Mouse (Mus musculus): ENCODE results near the gene Coro1c. TPM values are rescaled to one million over a fixed set of nuclear protein-coding genes. Genes with fewer than 3 reads are reported as not detected.

The Coro1c gene
- polyA plus RNA-seq, 1 experiment from 2014 or later = 182 TPM

DNA sequence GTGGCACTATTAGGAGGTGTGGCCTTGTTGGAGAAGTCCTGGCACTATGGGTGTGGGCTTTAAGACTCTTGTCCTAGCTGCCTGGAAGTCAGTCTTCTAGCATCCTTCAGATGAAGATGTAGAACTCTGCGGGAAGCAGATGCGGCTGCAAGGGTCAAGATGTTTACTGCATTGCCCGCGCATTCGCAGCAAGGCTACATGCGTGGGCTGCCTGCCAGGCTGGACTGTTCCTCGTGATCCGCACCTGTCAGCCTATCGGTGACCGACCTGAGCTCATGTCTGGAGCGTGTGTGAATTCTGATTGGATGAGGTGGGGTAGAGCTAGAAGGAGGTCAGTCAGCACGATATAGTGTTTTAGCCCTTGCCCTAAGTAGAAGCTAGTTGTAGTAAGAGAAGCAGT is 44.6 kb downstream of the Coro1c start:
- Histone ChIP-seq H3K27me3 (no peaks in the 10 kb centered on the region), H3K9me3 (no peaks in the 10 kb centered on the region), H3K9ac (no peak overlapping the region), H3K4me3 (no peak overlapping the region), H3K4me2 (no peak overlapping the region), H3K4me1 (replicated peaks) (peaks cover 28% of the 10 kb centered on the region), H3K27ac (replicated peaks) (peak overlapping the region; percentile 37; the same call in 1 of the 2 replicates), H3K36me3 (0 out of 2 replicates have a peak, but pooled peaks cover 4% of the 10 kb centered on the region)
- WGBS = 90% methylated on average over 12 of the region's 12 CpGs
- ATAC-seq (ENCODE audit: low FRiP score, low read depth) = no peak

DNA sequence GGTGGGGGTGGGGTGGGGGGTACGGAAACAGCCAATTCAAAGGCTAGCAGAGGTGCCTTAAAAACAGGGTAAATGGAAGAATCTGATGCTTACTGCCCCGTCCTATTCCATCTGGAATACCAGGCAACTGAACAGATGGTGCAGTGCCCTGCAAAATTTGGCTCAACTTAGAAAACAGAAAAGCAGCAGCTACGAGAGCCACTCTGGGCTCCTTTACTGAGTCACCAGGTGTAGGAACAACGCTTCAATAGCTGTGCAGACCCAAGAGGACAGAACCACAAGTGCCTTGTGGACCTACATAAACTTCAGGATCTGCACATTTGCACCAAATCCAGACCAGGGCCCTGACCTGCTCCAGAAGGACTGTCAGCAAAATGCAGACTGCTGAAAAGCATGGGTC is 46.1 kb downstream of the Coro1c start:
- no peaks in the 10 kb centered on the region for H3K27me3 ChIP-seq
- no peak overlapping the region for H3K4me3 ChIP-seq
- 74% methylated on average over 4 of the region's 4 CpGs for WGBS
- H3K4me1 ChIP-seq (replicated peaks) = peaks cover 25% of the 10 kb centered on the region
- no peak overlapping the region for H3K4me2 ChIP-seq
- H3K9me3 ChIP-seq = no peaks in the 10 kb centered on the region
- ATAC-seq (ENCODE audit: low FRiP score, low read depth) = no peak
- H3K9ac ChIP-seq = no peak overlapping the region
- H3K36me3 ChIP-seq = 0 out of 2 replicates have a peak, but pooled peaks cover 4% of the 10 kb centered on the region
- H3K27ac ChIP-seq (replicated peaks) = peak overlapping the region; percentile 34

DNA sequence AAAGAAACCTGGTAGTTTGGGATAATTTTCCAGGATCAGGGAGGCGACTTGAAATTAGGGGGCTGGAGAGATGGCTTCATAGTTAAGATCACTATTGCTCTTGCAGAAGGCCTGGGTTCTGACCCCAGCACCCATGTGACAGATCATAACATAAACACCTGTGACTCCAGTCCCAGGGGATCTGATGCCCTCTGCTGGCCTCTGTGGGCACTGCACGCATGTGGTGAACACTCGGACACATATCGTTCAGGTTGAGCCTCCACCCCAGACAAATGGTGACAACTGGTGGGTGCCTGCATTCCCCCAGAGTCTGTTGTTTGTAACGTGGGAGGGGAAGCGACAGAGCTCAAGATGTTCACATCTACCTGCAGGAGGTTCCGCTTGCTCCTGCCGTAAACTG is 47.3 kb downstream of the Coro1c start:
- Histone ChIP-seq H3K9ac (no peak overlapping the region), H3K9me3 (no peaks in the 10 kb centered on the region), H3K4me3 (no peak overlapping the region), H3K4me2 (no peak overlapping the region), H3K36me3 (0 out of 2 replicates have a peak, but pooled peaks cover 4% of the 10 kb centered on the region), H3K27ac (replicated peaks) (no peak overlapping the region), H3K4me1 (replicated peaks) (peaks cover 36% of the 10 kb centered on the region), H3K27me3 (no peaks in the 10 kb centered on the region)
- ATAC-seq (ENCODE audit: low FRiP score, low read depth) = no peak
- 95% methylated on average over 8 of the region's 8 CpGs for WGBS

DNA sequence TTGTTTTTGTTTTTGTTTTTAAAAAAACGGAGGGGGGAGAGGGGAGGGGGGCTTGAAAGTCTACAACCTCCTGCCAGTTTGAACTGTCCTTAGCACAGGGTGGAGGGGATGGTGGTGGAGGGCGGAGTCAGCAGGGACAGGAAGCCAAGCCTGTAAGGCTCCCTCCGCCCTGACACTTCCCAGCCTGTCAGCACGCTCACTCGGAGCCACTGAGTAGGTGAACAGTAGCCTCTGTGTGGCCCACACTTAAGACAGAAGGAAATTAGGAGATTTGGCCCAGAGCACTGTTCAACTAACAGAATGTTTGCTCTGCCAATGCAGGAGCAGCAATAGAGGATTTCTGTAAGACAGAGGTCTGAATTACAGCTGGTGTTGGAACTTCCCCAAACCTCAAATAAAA is 49.6 kb downstream of the Coro1c start:
- Histone ChIP-seq H3K27ac (replicated peaks) (no peak overlapping the region), H3K36me3 (no peaks in the 10 kb centered on the region), H3K9me3 (no peaks in the 10 kb centered on the region), H3K4me1 (replicated peaks) (peaks cover 58% of the 10 kb centered on the region), H3K4me3 (no peak overlapping the region), H3K27me3 (no peaks in the 10 kb centered on the region), H3K4me2 (no peak overlapping the region), H3K9ac (no peak overlapping the region)
- no peak for ATAC-seq (ENCODE audit: low FRiP score, low read depth)
- 51% methylated on average over 5 of the region's 5 CpGs for whole genome bisulfite sequencing

DNA sequence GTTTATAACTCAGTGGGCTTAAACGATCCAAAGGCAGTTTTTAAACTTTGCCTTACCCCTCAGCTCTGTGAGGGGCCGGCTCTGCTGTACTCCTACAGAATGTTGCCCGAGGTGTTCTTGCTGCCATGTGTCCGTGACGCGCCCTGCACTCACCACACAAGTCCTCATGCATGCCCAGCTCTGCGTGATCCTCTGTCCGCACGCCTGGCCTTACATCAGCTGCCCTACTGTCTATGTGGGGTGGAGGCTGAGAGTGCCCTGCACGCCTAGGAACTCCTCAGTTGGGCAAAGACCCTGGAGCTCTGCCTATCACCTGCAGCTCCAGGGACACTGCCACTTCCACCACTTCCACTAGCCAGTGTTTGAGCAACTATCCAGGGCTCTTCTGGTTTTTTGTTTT is 50.0 kb downstream of the Coro1c start:
- Histone ChIP-seq H3K27me3 (no peaks in the 10 kb centered on the region), H3K27ac (replicated peaks) (no peak overlapping the region), H3K4me3 (no peak overlapping the region), H3K9ac (no peak overlapping the region), H3K9me3 (no peaks in the 10 kb centered on the region), H3K36me3 (no peaks in the 10 kb centered on the region), H3K4me2 (no peak overlapping the region), H3K4me1 (replicated peaks) (peaks cover 56% of the 10 kb centered on the region)
- WGBS = 81% methylated on average over 10 of the region's 10 CpGs
- ATAC-seq (ENCODE audit: low FRiP score, low read depth) = no peak

DNA sequence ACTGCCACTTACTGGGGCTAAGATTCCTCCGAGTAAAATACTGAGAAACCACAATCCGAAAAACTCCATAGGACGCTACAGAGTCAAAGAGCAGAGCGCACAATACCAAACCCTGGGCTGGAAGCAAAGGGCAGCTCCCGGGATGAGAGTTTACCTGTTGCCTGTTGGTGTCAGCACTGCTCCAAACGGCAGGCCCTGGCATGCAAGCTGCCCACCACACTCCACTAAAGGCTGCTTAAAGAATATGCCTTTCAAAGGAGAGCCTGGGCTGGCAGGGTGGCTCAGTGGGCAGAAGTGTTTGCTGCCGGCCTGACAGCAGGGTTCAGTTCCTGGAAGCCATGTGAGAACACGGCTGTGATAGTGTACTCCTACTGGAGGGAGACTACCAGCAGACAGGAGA is 50.9 kb downstream of the Coro1c start:
- Histone ChIP-seq H3K27ac (replicated peaks) (no peak overlapping the region), H3K27me3 (no peaks in the 10 kb centered on the region), H3K4me1 (replicated peaks) (peaks cover 51% of the 10 kb centered on the region), H3K36me3 (no peaks in the 10 kb centered on the region), H3K4me2 (no peak overlapping the region), H3K9me3 (no peaks in the 10 kb centered on the region), H3K4me3 (no peak overlapping the region), H3K9ac (no peak overlapping the region)
- 60% methylated on average over 8 of the region's 8 CpGs for WGBS
- ATAC-seq (ENCODE audit: low FRiP score, low read depth) = no peak

DNA sequence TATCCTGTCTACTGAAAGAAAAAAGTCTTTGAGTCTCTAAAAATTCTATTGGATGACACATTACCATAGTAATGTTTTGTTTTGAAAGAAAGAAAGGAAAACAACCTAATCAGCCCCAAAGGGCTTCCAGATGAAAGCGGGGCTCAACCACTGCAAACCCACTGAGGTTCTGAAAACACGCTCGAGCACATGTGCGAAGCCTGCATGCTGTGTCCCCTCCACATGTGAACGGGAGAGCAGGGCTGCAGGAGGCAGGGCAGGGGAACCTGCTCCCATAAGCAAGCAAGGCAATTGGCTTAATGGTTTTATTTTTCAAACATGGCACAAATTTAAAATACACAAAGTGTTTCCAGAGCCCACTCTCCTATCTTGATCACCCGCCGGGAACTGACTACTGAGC is 51.9 kb downstream of the Coro1c start:
- no peak overlapping the region for H3K4me3 ChIP-seq
- H3K9ac ChIP-seq = no peak overlapping the region
- no peaks in the 10 kb centered on the region for H3K9me3 ChIP-seq
- H3K27ac ChIP-seq (replicated peaks) = no peak overlapping the region
- H3K27me3 ChIP-seq = no peaks in the 10 kb centered on the region
- no peak overlapping the region for H3K4me2 ChIP-seq
- no peaks in the 10 kb centered on the region; the same call in 1 of the 2 replicates for H3K36me3 ChIP-seq
- 65% methylated on average over 7 of the region's 7 CpGs for WGBS
- no peak for ATAC-seq (ENCODE audit: low FRiP score, low read depth)
- peaks cover 48% of the 10 kb centered on the region for H3K4me1 ChIP-seq (replicated peaks)

DNA sequence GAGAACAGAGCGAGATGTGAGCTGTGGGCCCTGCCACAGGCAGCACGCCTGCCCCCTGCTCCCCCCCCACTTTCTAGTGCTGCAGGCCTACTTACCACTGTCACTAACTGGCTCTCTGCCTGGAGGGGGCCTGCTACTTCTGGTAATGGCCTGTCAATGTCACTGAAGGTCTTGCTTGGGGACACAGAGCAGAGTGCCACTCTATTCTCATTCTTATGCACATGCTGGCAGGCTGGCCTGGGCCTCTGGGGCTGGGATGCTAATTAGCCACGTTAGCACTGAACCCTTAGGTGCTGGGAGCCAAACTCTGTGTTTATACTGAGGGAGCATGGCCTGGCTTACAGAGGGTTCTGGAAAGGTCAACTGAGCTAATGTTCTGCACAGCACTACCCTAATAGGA is 52.9 kb downstream of the Coro1c start:
- Histone ChIP-seq H3K4me1 (replicated peaks) (peaks cover 48% of the 10 kb centered on the region), H3K9me3 (no peaks in the 10 kb centered on the region), H3K9ac (no peak overlapping the region), H3K27me3 (no peaks in the 10 kb centered on the region), H3K4me3 (no peak overlapping the region), H3K36me3 (peaks cover 7% of the 10 kb centered on the region; the same call in 1 of the 2 replicates), H3K27ac (replicated peaks) (peak overlapping the region; percentile 66), H3K4me2 (no peak overlapping the region)
- WGBS = 15% methylated on average over 3 of the region's 3 CpGs
- ATAC-seq (ENCODE audit: low FRiP score, low read depth) = peak; percentile 56

DNA sequence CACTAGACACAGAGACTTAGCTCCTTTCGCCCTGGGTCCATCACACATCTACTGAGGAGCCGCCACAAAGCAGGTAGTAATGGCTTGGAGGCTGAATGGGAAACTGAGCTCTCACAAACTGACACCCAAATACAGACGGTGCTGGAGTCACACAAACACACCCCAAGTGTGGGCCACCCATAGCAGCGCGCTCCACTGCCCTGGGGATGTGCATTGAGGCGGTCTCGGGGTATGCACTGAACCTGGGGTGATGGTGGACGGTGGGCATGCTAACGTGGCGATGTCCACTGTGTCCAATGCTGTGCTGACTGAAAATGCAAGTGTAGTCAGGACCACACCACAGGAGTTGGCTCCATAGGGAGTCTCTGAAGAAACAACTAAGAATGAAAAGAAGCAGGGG is 53.4 kb downstream of the Coro1c start:
- peak overlapping the region; percentile 66 for H3K27ac ChIP-seq (replicated peaks)
- H3K9me3 ChIP-seq = no peaks in the 10 kb centered on the region
- no peak for ATAC-seq (ENCODE audit: low FRiP score, low read depth)
- no peak overlapping the region for H3K4me3 ChIP-seq
- H3K36me3 ChIP-seq = peaks cover 13% of the 10 kb centered on the region
- H3K4me2 ChIP-seq = no peak overlapping the region
- peaks cover 48% of the 10 kb centered on the region for H3K4me1 ChIP-seq (replicated peaks)
- H3K9ac ChIP-seq = no peak overlapping the region
- H3K27me3 ChIP-seq = no peaks in the 10 kb centered on the region
- 87% methylated on average over 10 of the region's 10 CpGs for WGBS

DNA sequence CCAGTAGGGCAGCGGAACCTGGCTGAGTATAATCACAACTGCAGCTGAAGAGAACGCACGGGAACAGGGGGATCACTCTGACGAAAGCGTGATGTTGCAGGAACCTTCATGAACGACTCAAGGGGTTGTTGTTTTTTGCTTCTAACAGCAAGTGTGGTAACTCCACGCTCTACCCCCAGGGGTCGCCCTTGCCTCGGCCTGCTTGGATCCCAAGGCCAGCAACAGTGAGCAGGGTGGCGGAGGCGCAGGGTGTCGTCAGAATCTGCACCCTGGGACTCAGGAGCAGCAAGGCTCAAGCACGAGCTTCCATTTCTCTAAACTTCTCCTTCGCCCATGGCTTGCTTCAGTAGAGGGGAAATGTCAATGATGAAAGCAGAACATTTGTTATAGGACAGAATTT is 54.1 kb downstream of the Coro1c start:
- Histone ChIP-seq H3K9me3 (no peaks in the 10 kb centered on the region), H3K27me3 (no peaks in the 10 kb centered on the region), H3K4me2 (no peak overlapping the region), H3K9ac (no peak overlapping the region), H3K27ac (replicated peaks) (no peak overlapping the region), H3K36me3 (peaks cover 18% of the 10 kb centered on the region), H3K4me1 (replicated peaks) (peaks cover 48% of the 10 kb centered on the region), H3K4me3 (no peak overlapping the region)
- WGBS = 38% methylated on average over 14 of the region's 14 CpGs
- no peak for ATAC-seq (ENCODE audit: low FRiP score, low read depth)

DNA sequence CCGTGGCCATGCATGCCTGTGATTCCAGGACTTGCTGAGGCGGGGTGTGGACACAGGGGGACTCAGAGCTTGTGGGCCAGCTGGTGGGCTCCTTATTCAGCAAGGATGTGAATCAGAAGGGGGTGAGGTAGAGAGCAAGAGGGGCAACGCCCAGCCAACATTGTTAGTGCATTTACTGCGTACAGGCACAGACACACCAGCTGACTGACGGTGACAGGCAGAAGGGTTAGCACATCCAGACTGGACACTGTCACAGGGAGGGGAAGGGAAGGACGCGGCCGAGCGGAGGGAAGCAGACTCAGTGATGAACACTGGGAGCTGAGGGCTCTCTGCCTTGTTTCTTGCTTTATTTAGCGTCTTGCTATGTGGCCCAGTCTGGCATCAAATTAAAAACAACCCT is 55.0 kb downstream of the Coro1c start:
- H3K27ac ChIP-seq (replicated peaks) = no peak overlapping the region

DNA sequence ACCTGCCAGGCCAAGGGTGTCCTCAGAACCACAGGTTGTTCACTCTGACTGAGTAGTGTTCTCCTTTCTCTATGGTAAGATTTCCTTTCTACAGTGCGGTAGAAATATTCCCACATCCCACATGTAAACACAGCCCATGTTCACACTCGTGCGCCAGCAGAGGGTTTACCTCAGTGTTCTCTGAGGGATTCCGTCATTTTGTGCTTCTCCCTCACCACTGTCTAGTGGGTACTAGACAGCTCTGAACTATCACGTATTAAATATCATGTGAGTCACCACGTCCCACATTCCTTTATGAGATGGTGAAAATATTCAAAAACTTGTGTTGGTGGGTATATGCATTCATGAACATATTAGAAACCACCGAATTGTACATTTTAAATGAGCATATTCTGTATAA is 56.1 kb downstream of the Coro1c start:
- no peak overlapping the region for H3K4me3 ChIP-seq
- peaks cover 34% of the 10 kb centered on the region for H3K4me1 ChIP-seq (replicated peaks)
- no peaks in the 10 kb centered on the region for H3K9me3 ChIP-seq
- H3K27ac ChIP-seq (replicated peaks) = no peak overlapping the region
- no peak overlapping the region for H3K9ac ChIP-seq
- H3K36me3 ChIP-seq = peaks cover 28% of the 10 kb centered on the region
- H3K27me3 ChIP-seq = no peaks in the 10 kb centered on the region
- 92% methylated on average over 7 of the region's 7 CpGs for WGBS
- H3K4me2 ChIP-seq = no peak overlapping the region
- no peak for ATAC-seq (ENCODE audit: low FRiP score, low read depth)

More for the DNA sequence above, 55.0 kb downstream of the Coro1c start:
- Histone ChIP-seq H3K4me2 (no peak overlapping the region), H3K27me3 (no peaks in the 10 kb centered on the region), H3K4me3 (no peak overlapping the region), H3K36me3 (peaks cover 19% of the 10 kb centered on the region), H3K9ac (no peak overlapping the region), H3K9me3 (no peaks in the 10 kb centered on the region), H3K4me1 (replicated peaks) (peaks cover 39% of the 10 kb centered on the region)
- ATAC-seq (ENCODE audit: low FRiP score, low read depth) = no peak
- 89% methylated on average over 10 of the region's 10 CpGs for WGBS

DNA sequence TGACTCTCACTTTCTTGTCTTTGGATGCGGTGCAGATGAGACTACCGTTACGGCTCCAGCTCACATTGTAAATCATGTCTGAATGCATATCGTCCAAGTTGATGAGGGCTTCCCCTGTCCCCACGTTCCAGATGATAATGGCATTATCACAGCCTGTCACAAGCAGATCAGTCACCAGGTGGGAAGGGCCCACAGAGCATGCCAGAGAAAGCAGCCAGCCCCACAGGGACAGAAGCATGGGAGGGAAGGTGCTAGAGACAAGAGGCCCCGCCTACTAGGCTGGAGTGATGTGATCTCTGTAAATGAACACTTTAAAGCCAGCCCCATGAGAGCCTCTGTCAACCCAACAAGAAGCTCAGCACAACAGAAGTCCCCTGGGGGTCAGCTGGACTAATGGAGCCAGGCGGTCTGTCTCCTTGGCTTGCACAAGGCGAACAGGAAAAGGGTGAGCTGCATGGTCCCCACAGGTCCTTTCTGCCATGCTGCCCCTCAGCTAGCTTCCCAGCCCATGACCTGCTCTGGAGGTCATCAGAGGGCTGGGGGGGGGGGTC is 57.8 kb downstream of the Coro1c start:
- Histone ChIP-seq H3K27ac (replicated peaks) (no peak overlapping the region), H3K9me3 (no peaks in the 10 kb centered on the region), H3K9ac (no peak overlapping the region), H3K4me2 (no peak overlapping the region), H3K36me3 (peaks cover 45% of the 10 kb centered on the region), H3K27me3 (no peaks in the 10 kb centered on the region), H3K4me1 (replicated peaks) (peaks cover 16% of the 10 kb centered on the region), H3K4me3 (no peak overlapping the region)
- WGBS = 67% methylated on average over 8 of the region's 8 CpGs
- ATAC-seq (ENCODE audit: low FRiP score, low read depth) = no peak
